Comparison of ENCODE assay signal across 23 mouse cellular contexts in the genomic region with DNA sequence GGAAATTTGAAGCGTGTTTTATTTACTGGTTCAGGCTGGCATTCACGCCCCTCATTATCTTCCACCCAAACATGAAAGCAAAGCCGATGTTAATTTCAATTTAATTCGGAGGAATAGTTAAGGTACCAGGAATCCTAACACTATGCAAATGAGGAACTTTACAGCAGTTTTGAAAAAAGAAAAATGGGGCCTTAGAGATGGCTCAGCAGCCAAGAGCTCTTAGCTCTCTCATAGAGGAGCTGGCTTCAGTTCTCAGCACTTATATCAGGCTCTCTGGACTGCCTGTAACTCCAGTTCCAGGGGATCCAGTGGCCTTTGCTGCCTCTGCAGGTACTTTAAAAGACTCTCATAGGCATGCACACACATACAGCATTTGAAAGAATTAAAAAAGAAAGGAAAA. TPM values are rescaled to one million over a fixed set of nuclear protein-coding genes. Genes with fewer than 3 reads are reported as not detected.
"Had no signal": no experiment of that assay in that cellular context is flagged by ENCODE, and none has a peak within 500 bp of the region (broad histone marks: within the 10 kb centered on the region; RNA-seq: fewer than 3 reads in every experiment).

No protein-coding gene starts in this region.

- H3K27ac ChIP-seq: lung, embryonic 15.5 days; macrophage; midbrain, embryonic 10.5 days; midbrain, embryonic 12.5 days; neural tube, embryonic 13.5 days; neural tube, embryonic 15.5 days had no signal

- H3K27me3 ChIP-seq: lung, embryonic 15.5 days; midbrain, embryonic 12.5 days; neural tube, embryonic 13.5 days; neural tube, embryonic 15.5 days had no signal

- H3K9ac ChIP-seq: liver, postnatal 0 days; lung, embryonic 15.5 days; midbrain, embryonic 12.5 days; neural tube, embryonic 13.5 days; neural tube, embryonic 15.5 days had no signal

- H3K9me3 ChIP-seq: lung, embryonic 15.5 days; midbrain, embryonic 10.5 days; midbrain, embryonic 12.5 days; neural tube, embryonic 13.5 days; neural tube, embryonic 15.5 days had no signal

- H3K4me3 ChIP-seq: lung, embryonic 15.5 days; midbrain, embryonic 10.5 days; midbrain, embryonic 12.5 days; myocyte; neural tube, embryonic 13.5 days; neural tube, embryonic 15.5 days had no signal

- DNase-seq: liver, postnatal 0 days; lung, adult 2 months; lung, postnatal 14 days; lung, postnatal 36 days; midbrain, embryonic 14.5 days; retina, postnatal 1 day; right cerebral cortex, adult 18-20 months; right cerebral cortex, postnatal 25 days; right cerebral cortex, postnatal 4 days; spleen, adult 18-20 months; thymus, adult 18-20 months; thymus, postnatal 14 days; thymus, postnatal 36 days had no signal

- H3K4me2 ChIP-seq: lung, embryonic 15.5 days; midbrain, embryonic 12.5 days; neural tube, embryonic 13.5 days; neural tube, embryonic 15.5 days had no signal

- ATAC-seq: liver, postnatal 0 days; lung, postnatal 0 days; midbrain, embryonic 16.5 days had no signal

- H3K36me3 ChIP-seq: lung, embryonic 15.5 days; midbrain, embryonic 10.5 days; midbrain, embryonic 12.5 days; neural tube, embryonic 13.5 days; neural tube, embryonic 15.5 days had no signal

RNA-seq across cellular contexts. Expression of a gene that starts 19.1 kb away (rescaled TPM):
- total RNA-seq: megakaryocyte-erythroid progenitor cell, adult 5-6 weeks had no signal
